Mouse (Mus musculus) embryonic facial prominence, embryonic 13.5 days (tissue): ENCODE data around the gene Tmem251. TPM values are rescaled to one million over a fixed set of nuclear protein-coding genes. Genes with fewer than 3 reads are reported as not detected.

ENCODE experiments used
- ATAC-seq: fragments of 200-750 bp; cut with Nextera tagmentation; 2 replicates; pipeline ENCODE4 v1.8.0; 2017; ENCODE audit warnings: low read depth; ENCODE audit not compliant: insufficient number of reproducible peaks, insufficient read depth, low FRiP score, low TSS enrichment
- H3K27ac ChIP-seq: fragments of 300-500 bp; sonication (generic); 2 replicates; pipeline ENCODE4 v1.5.1; 2015; ENCODE audit warnings: moderate library complexity, mild to moderate bottlenecking, inconsistent platforms
- H3K27me3 ChIP-seq: fragments of 300-500 bp; sonication (generic); 2 replicates; pipeline ENCODE4 v1.6.1; 2015; ENCODE audit warnings: mild to moderate bottlenecking, inconsistent platforms
- H3K36me3 ChIP-seq: fragments of 300-500 bp; sonication (generic); 2 replicates; pipeline ENCODE4 v1.6.1; 2015; ENCODE audit warnings: mild to moderate bottlenecking, inconsistent platforms
- H3K4me1 ChIP-seq: fragments of 300-500 bp; sonication (generic); 2 replicates; pipeline ENCODE4 v1.6.1; 2015; ENCODE audit warnings: inconsistent platforms
- H3K4me2 ChIP-seq: fragments of 300-500 bp; sonication (generic); 2 replicates; pipeline ENCODE4 v1.6.1; 2015; ENCODE audit warnings: moderate library complexity, mild to moderate bottlenecking, inconsistent platforms
- H3K4me3 ChIP-seq: fragments of 300-500 bp; sonication (generic); 2 replicates; pipeline ENCODE4 v1.5.1; 2015; ENCODE audit warnings: mild to moderate bottlenecking, inconsistent platforms
- H3K9ac ChIP-seq: fragments of 300-500 bp; sonication (generic); 2 replicates; pipeline ENCODE4 v1.6.1; 2015; ENCODE audit warnings: mild to moderate bottlenecking, inconsistent platforms
- H3K9me3 ChIP-seq: fragments of 300-500 bp; sonication (generic); 2 replicates; pipeline ENCODE4 v1.6.1; 2016; ENCODE audit warnings: inconsistent platforms
- WGBS: fragments of 180-500 bp; shearing (Covaris S2); methylation state at CpG from one replicate; pipeline ENCODE4 v1.1.7; 2015; ENCODE audit warnings: mixed read lengths; 5-methylcytosine and 5-hydroxymethylcytosine counted together
- polyA plus RNA-seq: library from polyadenylated mRNA; unstranded; fragments of >200 nt; fragmentation: Nextera tagmentation; extraction: Ambion mirVana; gene quantifications from 2 replicates; pipeline ENCODE4 v1.2.1, GENCODE M21; 2015

Gene Tmem251
- polyA plus RNA-seq, 1 experiment from 2014 or later: 10.9 TPM

GRCm38 (mm10) chr12:102758936-102759335 lies 15.4 kb downstream of the Tmem251 start:
- WGBS: 4% methylated on average over 5 of the region's 5 CpGs
- H3K27me3 ChIP-seq: no peaks in the 10 kb centered on the region
- H3K36me3 ChIP-seq: peaks cover 5% of the 10 kb centered on the region
- H3K4me3 ChIP-seq: peak overlapping the region; percentile 93
- H3K9ac ChIP-seq: peak overlapping the region; percentile 87
- no peak for ATAC-seq
- H3K9me3 ChIP-seq: no peaks in the 10 kb centered on the region
- no peak overlapping the region; the same call in 1 of the 2 replicates for H3K27ac ChIP-seq
- H3K4me2 ChIP-seq: peak overlapping the region; percentile 86
- peaks cover 23% of the 10 kb centered on the region for H3K4me1 ChIP-seq

GRCm38 (mm10) chr12:102761668-102762067 lies 18.1 kb downstream of the Tmem251 start:
- H3K36me3 ChIP-seq: peaks cover 24% of the 10 kb centered on the region

GRCm38 (mm10) chr12:102763696-102764095 lies 20.1 kb downstream of the Tmem251 start:
- Histone ChIP-seq H3K4me2 (no peak overlapping the region), H3K9me3 (no peaks in the 10 kb centered on the region), H3K36me3 (peaks cover 42% of the 10 kb centered on the region), H3K27ac (no peak overlapping the region), H3K4me3 (no peak overlapping the region), H3K27me3 (no peaks in the 10 kb centered on the region), H3K9ac (no peak overlapping the region), H3K4me1 (peaks cover 9% of the 10 kb centered on the region)
- no peak for ATAC-seq

More at GRCm38 (mm10) chr12:102761668-102762067, 18.1 kb downstream of the Tmem251 start:
- no peaks in the 10 kb centered on the region for H3K9me3 ChIP-seq
- H3K9ac ChIP-seq: no peak overlapping the region
- H3K4me1 ChIP-seq: peaks cover 14% of the 10 kb centered on the region
- no peaks in the 10 kb centered on the region for H3K27me3 ChIP-seq
- no peak overlapping the region for H3K4me3 ChIP-seq
- WGBS: 86% methylated on average over 3 of the region's 3 CpGs
- H3K27ac ChIP-seq: no peak overlapping the region
- no peak overlapping the region for H3K4me2 ChIP-seq
- no peak for ATAC-seq

GRCm38 (mm10) chr12:102769000-102769399 lies 25.4 kb downstream of the Tmem251 start:
- H3K4me3 ChIP-seq: no peak overlapping the region
- no peaks in the 10 kb centered on the region for H3K4me1 ChIP-seq
- no peak overlapping the region for H3K4me2 ChIP-seq
- no peak overlapping the region for H3K9ac ChIP-seq
- peaks cover 88% of the 10 kb centered on the region for H3K36me3 ChIP-seq
- no peak for ATAC-seq
- H3K9me3 ChIP-seq: no peaks in the 10 kb centered on the region
- H3K27me3 ChIP-seq: no peaks in the 10 kb centered on the region
- H3K27ac ChIP-seq: no peak overlapping the region
- 91% methylated on average over 4 of the region's 4 CpGs for WGBS

GRCm38 (mm10) chr12:102771601-102772000 lies 28.0 kb downstream of the Tmem251 start:
- no peaks in the 10 kb centered on the region for H3K9me3 ChIP-seq
- no peak overlapping the region for H3K9ac ChIP-seq
- H3K4me1 ChIP-seq: no peaks in the 10 kb centered on the region
- H3K36me3 ChIP-seq: peaks cover 90% of the 10 kb centered on the region
- H3K27ac ChIP-seq: no peak overlapping the region
- no peak overlapping the region for H3K4me3 ChIP-seq
- H3K27me3 ChIP-seq: no peaks in the 10 kb centered on the region
- 97% methylated on average over 8 of the region's 8 CpGs for WGBS
- ATAC-seq: no peak
- H3K4me2 ChIP-seq: no peak overlapping the region

GRCm38 (mm10) chr12:102772676-102773075 lies 29.1 kb downstream of the Tmem251 start:
- Histone ChIP-seq H3K27ac (no peak overlapping the region), H3K9me3 (no peaks in the 10 kb centered on the region), H3K4me3 (no peak overlapping the region)

GRCm38 (mm10) chr12:102776035-102776434 lies 32.5 kb downstream of the Tmem251 start:
- Histone ChIP-seq H3K4me3 (no peak overlapping the region), H3K4me1 (no peaks in the 10 kb centered on the region), H3K4me2 (no peak overlapping the region), H3K27me3 (no peaks in the 10 kb centered on the region), H3K27ac (no peak overlapping the region), H3K9me3 (no peaks in the 10 kb centered on the region), H3K36me3 (peaks cover 63% of the 10 kb centered on the region), H3K9ac (no peak overlapping the region)
- ATAC-seq: no peak
- 90% methylated on average over 14 of the region's 14 CpGs for WGBS

More at GRCm38 (mm10) chr12:102772676-102773075, 29.1 kb downstream of the Tmem251 start:
- Histone ChIP-seq H3K36me3 (peaks cover 90% of the 10 kb centered on the region), H3K4me1 (no peaks in the 10 kb centered on the region), H3K9ac (no peak overlapping the region), H3K4me2 (no peak overlapping the region), H3K27me3 (no peaks in the 10 kb centered on the region)
- no peak for ATAC-seq
- 90% methylated on average over 5 of the region's 5 CpGs for WGBS

- no peaks in the 10 kb centered on the region for H3K27me3 ChIP-seq
- 85% methylated on average over 5 of the region's 5 CpGs for WGBS
- ATAC-seq: no peak
- no peak overlapping the region for H3K9ac ChIP-seq
- H3K4me1 ChIP-seq: no peaks in the 10 kb centered on the region
- H3K9me3 ChIP-seq: no peaks in the 10 kb centered on the region
- H3K27ac ChIP-seq: no peak overlapping the region
- peaks cover 50% of the 10 kb centered on the region for H3K36me3 ChIP-seq
- H3K4me2 ChIP-seq: no peak overlapping the region
- no peak overlapping the region for H3K4me3 ChIP-seq
Measured at GRCm38 (mm10) chr12:102778151-102778550, 34.6 kb downstream of the Tmem251 start.

- no peak overlapping the region for H3K4me3 ChIP-seq
- no peak overlapping the region for H3K9ac ChIP-seq
- H3K36me3 ChIP-seq: peaks cover 52% of the 10 kb centered on the region
- 47% methylated on average over 3 of the region's 3 CpGs for WGBS
- no peaks in the 10 kb centered on the region for H3K4me1 ChIP-seq
- no peaks in the 10 kb centered on the region for H3K27me3 ChIP-seq
- ATAC-seq: no peak
- no peak overlapping the region for H3K27ac ChIP-seq
- H3K4me2 ChIP-seq: no peak overlapping the region
- H3K9me3 ChIP-seq: no peaks in the 10 kb centered on the region
Measured at GRCm38 (mm10) chr12:102779452-102779851, 35.9 kb downstream of the Tmem251 start.

GRCm38 (mm10) chr12:102782841-102783240 lies 39.3 kb downstream of the Tmem251 start:
- no peaks in the 10 kb centered on the region for H3K9me3 ChIP-seq
- H3K36me3 ChIP-seq: peaks cover 51% of the 10 kb centered on the region
- H3K9ac ChIP-seq: no peak overlapping the region
- H3K27me3 ChIP-seq: no peaks in the 10 kb centered on the region
- no peak overlapping the region for H3K4me2 ChIP-seq
- no peak overlapping the region for H3K4me3 ChIP-seq
- ATAC-seq: no peak
- WGBS: 80% methylated on average over 5 of the region's 5 CpGs
- H3K27ac ChIP-seq: no peak overlapping the region
- H3K4me1 ChIP-seq: no peaks in the 10 kb centered on the region

- Histone ChIP-seq H3K27ac (no peak overlapping the region), H3K4me3 (no peak overlapping the region), H3K9me3 (no peaks in the 10 kb centered on the region), H3K9ac (no peak overlapping the region), H3K4me1 (no peaks in the 10 kb centered on the region), H3K4me2 (no peak overlapping the region), H3K27me3 (no peaks in the 10 kb centered on the region), H3K36me3 (peaks cover 64% of the 10 kb centered on the region)
- ATAC-seq: no peak
- 80% methylated on average over 19 of the region's 19 CpGs for WGBS
Measured at GRCm38 (mm10) chr12:102784899-102785592, 41.5 kb downstream of the Tmem251 start.

GRCm38 (mm10) chr12:102785593-102785985 lies 42.0 kb downstream of the Tmem251 start:
- no peak for ATAC-seq
- Histone ChIP-seq H3K27ac (no peak overlapping the region), H3K4me1 (no peaks in the 10 kb centered on the region), H3K36me3 (peaks cover 70% of the 10 kb centered on the region), H3K27me3 (no peaks in the 10 kb centered on the region), H3K4me2 (no peak overlapping the region), H3K9ac (no peak overlapping the region), H3K4me3 (no peak overlapping the region), H3K9me3 (no peaks in the 10 kb centered on the region)
- 76% methylated on average over 5 of the region's 5 CpGs for WGBS
